Mouse (Mus musculus) embryo, embryonic 11.5 days (tissue): ENCODE measurements at regions not wholly inside any gene's neighbourhood (a gene's known extent, or its start where the extent isn't known, plus 50 kb on each side); places are given as distances from the start of the nearest gene placed in this dataset.

Experiments
- DNase-seq: peaks from one replicate; pipeline ENCODE4 v3.0.0-alpha.2; 2012; ENCODE audit warnings: low read depth, low spot score

- DNase-seq, result no peak
Measured at GRCm38 (mm10) chr5:26338191-26338590, 80.7 kb downstream of the Gm7361 start.

- DNase-seq, result no peak
Measured at GRCm38 (mm10) chr5:26339266-26339665, 81.8 kb downstream of the Gm7361 start.

DNA sequence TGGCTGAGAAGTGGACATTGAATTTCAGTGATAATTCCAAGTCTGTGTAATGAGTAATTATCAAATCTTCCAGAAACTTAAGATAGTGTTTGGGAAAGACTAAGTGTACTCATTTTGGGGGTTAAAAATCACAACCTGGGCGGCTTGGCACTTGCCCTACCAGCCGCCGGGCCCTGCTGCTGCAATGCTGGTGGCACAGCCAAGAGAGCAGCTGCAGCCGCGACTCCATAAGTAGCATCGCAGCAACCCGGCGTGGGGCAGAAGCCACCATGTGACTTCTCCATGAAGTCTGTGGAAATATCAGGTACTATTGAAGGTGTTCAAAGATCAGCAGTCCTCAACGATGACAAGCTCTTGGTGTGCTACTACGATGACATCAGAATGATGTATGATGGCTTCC lies 97.7 kb downstream of the Gm7361 start:
- no peak for DNase-seq

- DNase-seq, result no peak
Measured at GRCm38 (mm10) chr5:26359082-26359481, 101.6 kb downstream of the Gm7361 start.

DNA sequence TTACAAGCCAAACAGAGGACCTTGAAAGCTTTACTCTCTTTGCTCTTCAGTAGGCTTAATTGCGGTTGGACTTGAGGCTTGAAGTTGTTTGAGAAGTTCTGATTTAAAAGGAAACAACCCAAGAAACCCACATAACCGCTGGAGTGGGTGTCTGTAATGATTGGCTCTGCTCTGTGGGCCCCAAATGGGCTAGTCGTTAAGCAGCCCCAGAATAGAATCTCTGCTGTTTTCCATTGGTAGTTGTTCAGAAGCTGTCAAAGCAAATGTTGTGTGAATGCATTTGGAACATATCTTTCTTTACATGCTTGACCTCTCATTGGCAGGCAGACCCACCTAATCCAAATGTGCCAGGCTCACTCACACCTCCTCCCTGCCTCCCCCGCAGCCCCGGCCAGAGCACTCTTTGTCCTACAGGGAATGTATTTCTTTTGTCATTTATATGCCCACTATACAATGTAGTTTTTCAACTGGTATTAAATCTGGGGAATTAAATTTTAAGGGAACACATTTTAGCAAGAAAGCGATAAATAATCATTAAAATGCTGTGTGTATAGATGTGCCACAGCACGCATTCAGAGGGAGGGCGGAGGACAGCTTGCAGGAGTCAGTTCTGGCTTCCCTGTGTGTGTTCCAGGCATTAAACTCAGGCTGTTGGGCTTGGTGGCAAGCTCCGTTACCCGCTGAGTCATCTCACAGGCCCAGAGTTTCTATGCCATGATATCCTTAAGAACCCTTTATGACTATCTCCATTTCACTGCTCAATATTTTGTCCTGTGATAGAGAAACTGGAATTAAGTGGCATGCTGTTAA lies 116.9 kb downstream of the Gm7361 start:
- no peak for DNase-seq

DNA sequence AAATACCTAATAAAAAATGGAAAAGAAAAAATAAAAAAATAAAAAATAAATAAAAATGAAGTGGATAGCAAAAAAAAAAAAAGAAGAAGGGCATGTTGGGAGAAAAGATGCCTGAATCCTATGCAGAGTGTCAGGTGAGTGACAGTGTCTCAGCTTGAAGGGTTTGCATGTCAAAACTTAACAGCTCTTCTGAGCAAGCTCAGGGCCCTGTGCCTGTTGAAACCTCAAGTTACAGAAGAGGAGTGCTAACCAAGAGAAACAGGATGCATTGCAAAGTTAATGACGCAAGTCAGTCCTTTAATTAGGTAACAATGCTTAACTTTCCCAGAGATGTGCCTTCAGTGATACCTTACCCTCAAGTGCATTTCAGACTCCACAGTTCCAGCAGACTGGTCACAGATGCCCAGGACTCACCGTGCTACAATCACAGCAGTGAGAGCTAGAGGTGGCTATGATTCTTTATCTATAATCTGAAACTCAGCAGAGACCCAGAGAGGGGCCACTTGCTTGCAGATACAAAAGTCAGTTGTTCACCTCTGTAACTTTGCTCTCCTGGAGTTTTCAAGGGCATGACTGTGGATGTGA lies 149.7 kb downstream of the Gm7361 start:
- DNase-seq, result no peak

- no peak for DNase-seq
Measured at GRCm38 (mm10) chr5:26413185-26413584, 155.7 kb downstream of the Gm7361 start.

GRCm38 (mm10) chr5:26444331-26445200 lies 187.1 kb downstream of the Gm7361 start:
- DNase-seq, result no peak

- DNase-seq, result no peak
Measured at GRCm38 (mm10) chr5:26451306-26451705, 193.8 kb downstream of the Gm7361 start.

- no peak for DNase-seq
Measured at GRCm38 (mm10) chr5:26457627-26458026, 200.1 kb downstream of the Gm7361 start.

DNA sequence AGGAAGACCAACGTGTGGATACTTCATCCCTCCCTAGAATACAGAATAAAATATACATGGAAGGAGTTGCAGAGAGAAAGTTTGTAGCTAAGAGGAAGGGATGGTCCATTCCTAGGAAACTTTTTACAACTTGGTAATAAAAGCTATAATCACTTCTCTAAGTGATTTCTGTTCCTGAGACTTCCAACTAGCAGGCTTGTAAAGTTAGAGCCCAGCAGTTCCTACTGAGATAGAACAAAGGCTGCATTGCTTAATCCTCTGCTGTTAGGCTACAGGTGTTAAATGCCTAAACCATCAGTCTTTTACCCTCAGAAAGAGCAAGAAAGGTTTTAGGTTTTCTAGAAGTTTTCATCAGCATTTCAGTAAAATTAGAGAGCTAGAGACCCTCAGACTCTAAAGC lies 209.2 kb downstream of the Gm7361 start:
- DNase-seq, result no peak

GRCm38 (mm10) chr5:26485726-26486125 lies 228.2 kb downstream of the Gm7361 start:
- no peak for DNase-seq

DNA sequence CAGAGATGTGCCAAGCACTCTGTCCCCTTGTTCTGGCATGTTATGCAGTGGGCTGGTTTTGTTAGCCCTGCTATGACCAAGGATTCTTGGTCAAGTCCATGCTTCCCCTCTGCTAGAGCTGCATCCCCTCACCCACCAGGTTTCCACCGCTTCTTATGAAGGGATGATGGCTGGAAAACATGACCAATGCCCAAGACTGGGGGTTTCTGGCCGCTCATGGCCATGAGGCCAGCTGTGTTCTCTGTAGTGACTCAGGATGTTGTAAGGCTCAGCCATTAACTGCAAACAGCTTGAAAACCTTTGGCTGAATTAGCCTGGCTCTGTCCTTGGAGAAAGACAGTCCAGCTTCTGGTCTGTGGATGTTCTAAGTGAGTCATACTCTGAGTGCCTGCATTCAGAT lies 236.5 kb downstream of the Gm7361 start:
- DNase-seq, result no peak

DNA sequence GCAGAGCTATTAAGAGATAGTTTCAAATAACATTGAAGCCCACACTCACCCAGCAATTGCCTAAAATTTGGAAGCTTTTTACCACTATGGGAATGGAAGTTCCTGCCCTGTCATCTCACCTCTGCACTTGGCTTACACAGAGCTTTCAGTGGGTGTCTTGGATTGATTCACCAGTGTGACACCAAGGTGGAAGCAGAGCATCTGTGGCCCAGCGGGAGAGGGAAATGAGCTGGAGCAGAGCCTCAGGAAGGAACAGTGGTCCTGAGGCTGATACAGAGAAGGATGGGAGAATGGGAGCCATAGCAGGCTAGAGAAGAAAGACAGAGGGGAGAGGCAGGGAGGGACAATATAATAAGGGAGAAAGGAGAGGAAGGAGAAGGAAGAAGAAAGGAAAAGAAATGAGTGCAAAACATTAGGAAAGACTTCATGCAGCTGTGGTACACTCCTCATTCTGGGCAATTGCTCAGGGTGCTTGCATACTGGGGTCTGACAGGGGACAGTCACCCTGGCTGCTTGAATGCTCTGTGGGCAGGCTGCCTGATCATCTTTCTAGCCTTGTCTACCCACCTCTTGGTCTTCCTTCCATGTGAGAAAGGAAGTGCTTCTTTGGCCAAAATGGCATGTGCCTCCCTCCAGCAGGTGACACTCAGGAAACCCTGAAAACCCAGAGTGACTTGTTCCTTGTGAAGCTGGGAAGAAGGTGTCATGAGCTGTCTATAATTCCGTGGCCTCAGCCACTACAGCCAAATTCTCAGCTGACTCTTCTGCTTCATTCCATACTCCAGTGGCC lies 240.3 kb downstream of the Gm7361 start:
- DNase-seq, result no peak

GRCm38 (mm10) chr5:26509525-26510168 lies 252.2 kb downstream of the Gm7361 start:
- no peak for DNase-seq

GRCm38 (mm10) chr5:26513039-26513955 lies 255.8 kb downstream of the Gm7361 start:
- DNase-seq, result no peak

DNA sequence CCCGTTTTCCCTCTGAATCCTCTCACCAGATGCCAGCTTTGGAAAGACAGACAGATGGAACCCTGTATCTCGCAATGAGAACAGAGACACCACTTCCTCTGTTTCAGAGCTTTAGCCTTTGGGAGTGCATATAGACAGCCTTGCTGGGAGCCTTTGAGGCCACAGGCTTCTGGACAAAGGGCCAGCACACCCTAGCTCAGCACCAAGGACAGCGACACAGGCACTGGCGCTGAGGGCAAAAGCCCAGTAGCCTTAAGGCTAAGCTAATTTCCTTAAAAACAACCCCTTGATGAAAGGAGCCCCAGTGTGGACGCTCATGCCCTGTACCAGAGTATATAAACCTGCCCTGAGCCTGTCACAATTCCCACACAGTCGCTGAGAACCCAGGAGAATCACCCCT lies 278.1 kb downstream of the Gm7361 start:
- DNase-seq, result peak; percentile 57

DNA sequence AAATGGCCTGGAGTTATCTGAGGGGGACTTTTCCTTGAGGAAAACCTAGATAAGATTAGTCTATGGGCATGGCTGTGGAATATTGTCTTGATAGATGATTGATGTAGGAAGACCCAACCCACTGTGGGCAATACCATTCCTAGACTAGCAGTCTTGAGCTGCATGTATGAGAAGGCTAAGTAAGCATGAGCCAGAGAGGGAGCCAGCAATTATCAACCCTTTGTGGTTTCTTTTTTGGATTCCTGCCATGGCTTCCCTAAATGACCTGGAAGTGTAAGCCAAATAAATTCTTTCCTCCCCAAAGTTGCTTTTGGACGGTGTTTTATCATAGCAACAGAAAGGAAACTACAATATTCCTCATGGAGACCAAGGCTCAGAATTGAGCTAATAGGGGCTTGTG lies 253.7 kb upstream of the Dpp6 start:
- no peak for DNase-seq

DNA sequence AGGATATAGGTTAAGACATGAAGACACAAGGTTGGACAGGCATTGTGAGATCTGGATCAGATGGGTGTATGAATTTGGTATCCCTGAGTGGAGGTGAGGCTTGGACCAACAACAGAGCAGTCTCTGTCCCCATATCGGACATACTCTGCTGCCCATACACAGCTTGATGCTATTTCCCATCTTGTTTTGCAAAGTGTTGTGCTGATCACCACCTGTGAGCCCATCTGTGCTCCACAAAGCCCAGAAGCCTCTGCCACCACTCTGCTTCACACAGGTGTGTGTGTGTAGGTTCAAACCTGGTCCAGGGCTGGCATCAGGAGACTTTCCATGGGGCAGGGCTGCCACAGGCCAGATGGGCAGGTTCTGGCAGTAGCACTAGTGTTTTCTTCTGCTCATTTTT lies 252.9 kb upstream of the Dpp6 start:
- DNase-seq, result no peak

DNA sequence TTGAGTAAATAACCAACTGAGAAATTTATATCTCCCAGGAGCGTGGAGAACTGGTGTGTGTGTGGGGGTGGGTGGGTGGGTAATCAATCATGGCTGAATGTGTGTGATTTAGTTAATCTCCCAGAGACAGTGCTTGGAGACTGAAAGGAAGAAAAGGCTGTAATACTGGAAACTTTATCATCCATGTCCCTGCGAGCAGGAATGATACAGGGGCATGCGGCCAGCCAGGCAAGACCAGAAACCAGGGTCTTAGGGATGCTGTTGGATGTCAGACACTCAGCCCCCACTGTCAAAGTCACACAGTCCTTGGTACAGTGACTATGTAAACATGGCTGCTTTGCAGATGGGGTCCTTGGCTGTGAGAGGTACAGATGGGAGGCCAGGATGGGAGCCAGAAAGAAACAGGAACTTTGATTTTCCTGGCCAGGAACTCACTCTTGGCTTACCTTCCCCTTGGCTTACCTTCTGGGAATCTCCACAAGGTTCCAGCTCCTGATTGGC lies 244.3 kb upstream of the Dpp6 start:
- no peak for DNase-seq
